Mouse (Mus musculus) hindbrain, embryonic 14.5 days (tissue): ENCODE data around the gene Gal3st3. TPM values are rescaled to one million over a fixed set of nuclear protein-coding genes. Genes with fewer than 3 reads are reported as not detected.

Experiments used
- ATAC-seq: fragments of 200-750 bp; cut with Nextera tagmentation; 2 replicates; pipeline ENCODE4 v1.8.0; 2017; ENCODE audit warnings: moderate number of reproducible peaks, mild to moderate bottlenecking, moderate TSS enrichment, moderate library complexity; ENCODE audit not compliant: low FRiP score
- DNase-seq: peaks from one replicate; pipeline ENCODE4 v3.0.0-alpha.2; 2015; ENCODE audit warnings: low spot score
- H3K27ac ChIP-seq: fragments of 300-500 bp; sonication (generic); 2 replicates; pipeline ENCODE4 v1.5.1; 2014; ENCODE audit warnings: mild to moderate bottlenecking, moderate library complexity
- H3K27me3 ChIP-seq: fragments of 300-500 bp; sonication (generic); 2 replicates; pipeline ENCODE4 v1.6.1; 2014; ENCODE audit warnings: mild to moderate bottlenecking, low read length, mixed read lengths; ENCODE audit not compliant: control insufficient read depth, insufficient read depth
- H3K36me3 ChIP-seq: fragments of 300-500 bp; sonication (generic); replicated peaks from 2 replicates; pipeline ENCODE4 v1.6.1; 2014; ENCODE audit not compliant: control insufficient read depth, insufficient read depth
- H3K4me1 ChIP-seq: fragments of 300-500 bp; sonication (generic); replicated peaks from 2 replicates; pipeline ENCODE4 v1.6.1; 2014; ENCODE audit warnings: antibody characterized with exemption, low read length, mixed read lengths; ENCODE audit not compliant: control insufficient read depth, insufficient read depth
- H3K4me2 ChIP-seq: fragments of 300-500 bp; sonication (generic); replicated peaks from 2 replicates; pipeline ENCODE4 v1.6.1; 2014; ENCODE audit warnings: mild to moderate bottlenecking, moderate library complexity
- H3K4me3 ChIP-seq: fragments of 300-500 bp; sonication (generic); replicated peaks from 2 replicates; pipeline ENCODE4 v1.5.1; 2014; ENCODE audit warnings: mild to moderate bottlenecking, low read length
- H3K9ac ChIP-seq: fragments of 300-500 bp; sonication (generic); 2 replicates; pipeline ENCODE4 v1.6.1; 2014
- H3K9me3 ChIP-seq: fragments of 300-500 bp; sonication (generic); 2 replicates; pipeline ENCODE4 v1.6.1; 2016; ENCODE audit warnings: low read length; ENCODE audit not compliant: control insufficient read depth
- WGBS: fragments of 180-500 bp; shearing (Covaris S2); extraction: QIAGEN DNeasy Blood & Tissue Kit; methylation state at CpG from one replicate; pipeline ENCODE4 v1.1.7; 2014; 5-methylcytosine and 5-hydroxymethylcytosine counted together
- polyA plus RNA-seq: library from polyadenylated mRNA; unstranded; fragments of >200 nt; fragmentation: Nextera tagmentation; extraction: Ambion mirVana; gene quantifications from 2 replicates; pipeline ENCODE4 v1.2.1, GENCODE M21; 2014

Gal3st3 gene
- polyA plus RNA-seq, 1 experiment from 2014 or later = 34.2 TPM

DNA sequence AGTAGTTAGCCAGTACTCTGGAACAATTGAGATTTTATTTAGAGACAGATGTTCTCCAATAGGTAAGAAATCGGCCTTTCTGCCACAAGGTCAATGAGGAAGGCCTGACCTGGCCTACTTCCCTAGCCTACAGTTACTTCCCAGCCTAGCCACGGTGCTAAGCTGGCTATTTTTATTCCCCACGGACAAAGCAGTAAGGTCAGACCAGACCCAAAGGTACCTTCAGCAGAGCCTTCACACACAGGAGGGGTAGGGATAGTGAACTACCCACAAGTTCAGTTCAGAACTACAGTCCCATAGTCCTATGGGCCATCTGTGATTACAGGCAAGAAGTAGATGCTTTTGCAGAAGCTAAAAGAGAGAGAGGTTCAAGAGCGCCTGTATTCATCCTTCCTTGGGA lies 24.2 kb upstream of the Gal3st3 start:
- WGBS = 73% methylated on average over 4 of the region's 4 CpGs
- no peak for DNase-seq

GRCm38 (mm10) chr19:5274641-5275040 lies 23.5 kb upstream of the Gal3st3 start:
- Histone ChIP-seq H3K9ac (no peak overlapping the region), H3K36me3 (peaks cover 59% of the 10 kb centered on the region), H3K27ac (0 out of 2 replicates have a peak overlapping the region, but pooled peaks have one; percentile 51), H3K27me3 (no peaks in the 10 kb centered on the region), H3K4me3 (no peak overlapping the region), H3K9me3 (no peaks in the 10 kb centered on the region), H3K4me1 (peaks cover 18% of the 10 kb centered on the region), H3K4me2 (no peak overlapping the region)
- no peak for ATAC-seq
- no peak for DNase-seq
- 94% methylated on average over 13 of the region's 13 CpGs for WGBS

More for the DNA sequence above, 24.2 kb upstream of the Gal3st3 start:
- H3K9me3 ChIP-seq = no peaks in the 10 kb centered on the region
- no peak overlapping the region for H3K4me3 ChIP-seq
- H3K4me2 ChIP-seq = peak overlapping the region; percentile 78
- H3K27ac ChIP-seq = peak overlapping the region; percentile 90
- no peaks in the 10 kb centered on the region for H3K27me3 ChIP-seq
- H3K9ac ChIP-seq = no peak overlapping the region
- no peak for ATAC-seq
- H3K36me3 ChIP-seq = peaks cover 51% of the 10 kb centered on the region
- peaks cover 18% of the 10 kb centered on the region for H3K4me1 ChIP-seq

DNA sequence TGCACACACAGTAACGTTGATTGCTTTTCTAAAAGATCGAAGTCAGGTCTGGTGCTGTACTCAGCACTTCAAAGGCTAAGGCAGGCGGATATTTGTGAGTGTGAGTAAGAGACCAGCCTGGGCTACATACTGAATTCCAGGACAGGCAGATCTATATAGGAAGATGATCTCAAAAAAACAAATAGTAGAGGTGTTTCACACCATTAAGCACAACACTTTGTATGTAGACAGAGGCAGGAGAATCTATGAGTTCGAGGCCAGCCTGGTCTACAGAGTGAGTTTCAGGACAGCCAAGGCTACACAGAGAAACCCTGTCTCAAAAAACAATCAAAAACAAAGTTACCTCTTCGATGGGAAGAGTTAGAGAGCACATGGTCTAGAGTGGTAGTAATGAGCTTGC lies 22.4 kb upstream of the Gal3st3 start:
- peaks cover 13% of the 10 kb centered on the region for H3K4me1 ChIP-seq
- no peak overlapping the region for H3K4me2 ChIP-seq
- 90% methylated on average over 5 of the region's 5 CpGs for WGBS
- H3K9me3 ChIP-seq = no peaks in the 10 kb centered on the region
- no peak overlapping the region for H3K9ac ChIP-seq
- no peaks in the 10 kb centered on the region for H3K27me3 ChIP-seq
- peaks cover 66% of the 10 kb centered on the region for H3K36me3 ChIP-seq
- no peak overlapping the region for H3K27ac ChIP-seq
- DNase-seq (no peak), ATAC-seq (no peak)
- H3K4me3 ChIP-seq = no peak overlapping the region

DNA sequence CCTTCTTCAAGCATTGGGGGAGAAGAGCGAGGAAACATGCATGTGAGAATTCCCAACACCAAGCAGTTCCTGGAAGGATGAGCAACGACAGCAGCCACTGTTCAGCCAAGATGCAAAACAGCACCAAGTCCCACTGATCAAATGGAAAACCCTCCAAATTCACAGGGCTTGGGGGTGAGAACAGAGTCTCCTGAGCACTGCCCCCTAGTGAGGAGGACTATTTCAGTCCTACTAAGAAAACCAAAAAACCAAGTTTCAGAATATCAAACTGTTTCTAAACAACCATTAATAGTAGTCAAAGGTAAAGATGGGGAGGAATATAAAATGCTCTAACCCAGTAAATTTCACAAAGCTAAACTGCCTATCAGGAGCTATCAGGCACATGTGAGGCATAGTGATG lies 21.6 kb upstream of the Gal3st3 start:
- DNase-seq = no peak
- no peak overlapping the region for H3K27ac ChIP-seq
- ATAC-seq = no peak
- no peak overlapping the region for H3K9ac ChIP-seq
- no peaks in the 10 kb centered on the region for H3K9me3 ChIP-seq
- H3K27me3 ChIP-seq = no peaks in the 10 kb centered on the region
- H3K36me3 ChIP-seq = peaks cover 74% of the 10 kb centered on the region
- 85% methylated on average over 2 of the region's 2 CpGs for WGBS
- no peak overlapping the region for H3K4me2 ChIP-seq
- H3K4me1 ChIP-seq = peaks cover 5% of the 10 kb centered on the region
- H3K4me3 ChIP-seq = no peak overlapping the region

- Histone ChIP-seq H3K9ac (no peak overlapping the region), H3K27me3 (no peaks in the 10 kb centered on the region), H3K27ac (no peak overlapping the region), H3K4me3 (no peak overlapping the region), H3K9me3 (no peaks in the 10 kb centered on the region), H3K36me3 (peaks cover 80% of the 10 kb centered on the region), H3K4me1 (no peaks in the 10 kb centered on the region), H3K4me2 (no peak overlapping the region)
- DNase-seq (no peak), ATAC-seq (no peak)
- 93% methylated on average over 3 of the region's 3 CpGs for WGBS
Observed at GRCm38 (mm10) chr19:5277140-5277539, 21.0 kb upstream of the Gal3st3 start.

GRCm38 (mm10) chr19:5278381-5278780 lies 19.8 kb upstream of the Gal3st3 start:
- no peak overlapping the region for H3K4me3 ChIP-seq
- H3K4me2 ChIP-seq = no peak overlapping the region
- H3K4me1 ChIP-seq = no peaks in the 10 kb centered on the region
- DNase-seq (no peak), ATAC-seq (no peak)
- no peak overlapping the region for H3K9ac ChIP-seq
- H3K27me3 ChIP-seq = no peaks in the 10 kb centered on the region
- no peak overlapping the region for H3K27ac ChIP-seq
- no peaks in the 10 kb centered on the region for H3K9me3 ChIP-seq
- peaks cover 93% of the 10 kb centered on the region for H3K36me3 ChIP-seq
- WGBS = 89% methylated on average over 8 of the region's 8 CpGs

GRCm38 (mm10) chr19:5294972-5295735 lies 3.0 kb upstream of the Gal3st3 start, which contains the start of gene Sf3b2:
Sf3b2 (minus strand) TSS chr19:5295455.
- ATAC-seq = peak; percentile 95
- WGBS = under 1% methylated on average over 46 of the region's 46 CpGs
- peaks cover 34% of the 10 kb centered on the region for H3K4me1 ChIP-seq

DNA sequence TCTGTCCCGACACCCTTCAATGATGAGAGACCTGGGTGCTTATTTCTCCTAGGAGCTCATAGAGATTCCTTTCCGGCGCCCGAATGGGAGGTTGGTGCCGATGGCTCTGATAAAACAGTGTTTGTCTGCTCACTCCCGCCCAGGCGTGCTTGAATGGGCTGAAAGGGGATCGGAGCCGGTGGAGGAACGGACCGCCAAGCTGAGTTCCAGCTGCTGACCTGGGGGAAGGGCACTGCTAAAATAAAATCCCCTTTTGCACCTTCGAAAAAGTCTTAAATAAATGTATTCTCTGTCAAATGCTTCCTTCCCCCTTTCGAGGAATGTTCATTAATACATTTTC lies 2.4 kb upstream of the Gal3st3 start:
- Histone ChIP-seq H3K27ac (peak overlapping the region; percentile 88), H3K4me3 (peak overlapping the region; percentile 84), H3K4me2 (peak overlapping the region; percentile 66), H3K27me3 (no peaks in the 10 kb centered on the region), H3K9ac (peak overlapping the region; percentile 73), H3K9me3 (no peaks in the 10 kb centered on the region), H3K36me3 (peaks cover 33% of the 10 kb centered on the region), H3K4me1 (peaks cover 37% of the 10 kb centered on the region)
- 6% methylated on average over 13 of the region's 13 CpGs for WGBS
- ATAC-seq (peak; percentile 44), DNase-seq (no peak)

More at GRCm38 (mm10) chr19:5294972-5295735, 3.0 kb upstream of the Gal3st3 start, which contains the start of gene Sf3b2:
- peak within 1 kb of the TSS; percentile 84 for H3K4me3 ChIP-seq
- H3K36me3 ChIP-seq = peaks cover 38% of the 10 kb centered on the region
- H3K9me3 ChIP-seq = no peaks in the 10 kb centered on the region
- peak; percentile 99 for DNase-seq
- peak within 1 kb of the TSS; percentile 83 for H3K4me2 ChIP-seq
- peak within 1 kb of the TSS; percentile 88 for H3K27ac ChIP-seq
- H3K27me3 ChIP-seq = no peaks in the 10 kb centered on the region
- H3K9ac ChIP-seq = peak within 1 kb of the TSS; percentile 85

DNA sequence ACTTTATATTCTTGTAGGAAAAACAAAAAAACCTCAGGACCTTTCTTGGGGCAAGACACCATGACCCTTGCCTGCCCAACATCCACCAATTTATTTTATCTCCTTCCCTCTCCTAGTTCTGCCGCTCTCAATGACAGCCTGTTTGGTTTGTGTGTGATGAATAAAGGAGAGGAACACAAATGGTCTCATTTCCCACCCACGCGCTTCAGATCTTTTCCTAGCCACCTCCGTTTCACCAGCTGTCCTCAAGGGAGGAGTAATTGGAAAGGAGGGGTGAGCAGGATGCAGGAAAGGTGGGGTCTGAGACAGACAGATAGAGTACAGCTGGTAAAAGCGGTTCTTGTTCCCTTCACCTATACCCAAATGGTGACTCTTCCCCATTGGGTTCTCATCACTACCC lies 1.5 kb upstream of the Gal3st3 start:
- Histone ChIP-seq H3K9ac (no peak overlapping the region), H3K36me3 (peaks cover 23% of the 10 kb centered on the region), H3K4me2 (peak overlapping the region; percentile 66; the same call in 1 of the 2 replicates), H3K9me3 (no peaks in the 10 kb centered on the region), H3K27ac (no peak overlapping the region), H3K4me3 (no peak overlapping the region), H3K4me1 (peaks cover 38% of the 10 kb centered on the region), H3K27me3 (no peaks in the 10 kb centered on the region)
- WGBS = 72% methylated on average over 5 of the region's 5 CpGs
- ATAC-seq (no peak), DNase-seq (no peak)
